Mouse (Mus musculus): Measurements from ENCODE around the gene Fah. TPM values are rescaled to one million over a fixed set of nuclear protein-coding genes. Genes with fewer than 3 reads are reported as not detected.

Fah gene
- 10 to 100 TPM; 17.3 to 20.8 TPM for total RNA-seq (2021)
- long read RNA-seq, experiment 1, transcript Fah-201 (14 exons, 1,585 nt) = major isoform, 6 of 9 reads
- long read RNA-seq, experiment 1, partial matches to known transcripts = 0 of 9 reads
- long read RNA-seq, experiment 1, other reads (novel, unspliced or antisense) = 3 of 9 reads
- long read RNA-seq, experiment 2, partial matches to known transcripts = 1 of 8 reads
- long read RNA-seq, experiment 2, other reads (novel, unspliced or antisense) = 3 of 8 reads

GRCm38 (mm10) chr7:84606293-84606749 is at the start of gene Fah:
TSS of gene Fah (minus strand) at chr7:84606722.
- Histone ChIP-seq H3K4me3 (peak within 1 kb of the TSS; percentile 75), H3K27ac (peak within 1 kb of the TSS; percentile 94)
- no peak; the same call in 1 of the 2 replicates for TF ChIP-seq CTCF (IDR thresholded peaks at IDR 0.05)
- intact Hi-C loops (cut with DNase I) = no loop called here
- DNase-seq (ENCODE audit: extremely low spot score in 1 of 2, low spot score in 2 of 2) = peak in 1 of 2 experiments; percentile 28

- DNase-seq (ENCODE audit: extremely low spot score in 1 of 2, low spot score in 2 of 2) = no peak
- no peak for TF ChIP-seq CTCF (IDR thresholded peaks at IDR 0.05)
- Histone ChIP-seq H3K27ac (no peak overlapping the region), H3K4me3 (no peak overlapping the region)
- intact Hi-C loops (cut with DNase I) = no loop called here
These were observed 46.2 kb upstream of the Fah start for GRCm38 (mm10) chr7:84652740-84653139.

GRCm38 (mm10) chr7:84651987-84652321 is 45.4 kb upstream of the Fah start:
- TF ChIP-seq CTCF (IDR thresholded peaks at IDR 0.05) = no peak
- Histone ChIP-seq H3K27ac (no peak overlapping the region), H3K4me3 (no peak overlapping the region)
- intact Hi-C loops (cut with DNase I) = no loop called here
- DNase-seq (ENCODE audit: extremely low spot score in 1 of 2, low spot score in 2 of 2) = no peak

- no peak for TF ChIP-seq CTCF (IDR thresholded peaks at IDR 0.05)
- no peak for DNase-seq (ENCODE audit: extremely low spot score in 1 of 2, low spot score in 2 of 2)
- no peak overlapping the region for H3K4me3 ChIP-seq
- intact Hi-C loops (cut with DNase I) = no loop called here
- no peak overlapping the region for H3K27ac ChIP-seq
These were observed 44.9 kb upstream of the Fah start for GRCm38 (mm10) chr7:84651303-84651986.

- no peak for DNase-seq (ENCODE audit: extremely low spot score in 1 of 2, low spot score in 2 of 2)
- no peak overlapping the region for H3K4me3 ChIP-seq
- H3K27ac ChIP-seq = no peak overlapping the region
- intact Hi-C loops (cut with DNase I) = no loop called here
- no peak for TF ChIP-seq CTCF (IDR thresholded peaks at IDR 0.05)
These were observed 42.5 kb upstream of the Fah start for GRCm38 (mm10) chr7:84649016-84649415.

GRCm38 (mm10) chr7:84646256-84646655 is 39.7 kb upstream of the Fah start:
- Histone ChIP-seq H3K4me3 (no peak overlapping the region), H3K27ac (no peak overlapping the region)
- intact Hi-C loops (cut with DNase I) = no loop called here
- DNase-seq (ENCODE audit: extremely low spot score in 1 of 2, low spot score in 2 of 2) = no peak
- no peak for TF ChIP-seq CTCF (IDR thresholded peaks at IDR 0.05)

GRCm38 (mm10) chr7:84643270-84643998 is 36.9 kb upstream of the Fah start:
- H3K4me3 ChIP-seq = no peak overlapping the region
- TF ChIP-seq CTCF (IDR thresholded peaks at IDR 0.05) = no peak
- no peak for DNase-seq (ENCODE audit: extremely low spot score in 1 of 2, low spot score in 2 of 2)
- intact Hi-C loops (cut with DNase I) = no loop called here
- no peak overlapping the region for H3K27ac ChIP-seq

GRCm38 (mm10) chr7:84642159-84642928 is 35.8 kb upstream of the Fah start:
- Histone ChIP-seq H3K27ac (no peak overlapping the region), H3K4me3 (no peak overlapping the region)
- DNase-seq (ENCODE audit: extremely low spot score in 1 of 2, low spot score in 2 of 2) = no peak
- intact Hi-C loops (cut with DNase I) = no loop called here
- TF ChIP-seq CTCF (IDR thresholded peaks at IDR 0.05) = no peak

- intact Hi-C loops (cut with DNase I) = no loop called here
- no peak for DNase-seq (ENCODE audit: extremely low spot score in 1 of 2, low spot score in 2 of 2)
- no peak for TF ChIP-seq CTCF (IDR thresholded peaks at IDR 0.05)
- Histone ChIP-seq H3K27ac (no peak overlapping the region), H3K4me3 (no peak overlapping the region)
These were observed 30.4 kb upstream of the Fah start for GRCm38 (mm10) chr7:84636939-84637338.

- intact Hi-C loops (cut with DNase I) = no loop called here
- DNase-seq (ENCODE audit: extremely low spot score in 1 of 2, low spot score in 2 of 2) = no peak
- no peak for TF ChIP-seq CTCF (IDR thresholded peaks at IDR 0.05)
- Histone ChIP-seq H3K27ac (no peak overlapping the region), H3K4me3 (no peak overlapping the region)
These were observed 25.4 kb upstream of the Fah start for GRCm38 (mm10) chr7:84631878-84632277.

- TF ChIP-seq CTCF (IDR thresholded peaks at IDR 0.05) = no peak
- Histone ChIP-seq H3K4me3 (no peak overlapping the region), H3K27ac (no peak overlapping the region)
- intact Hi-C loops (cut with DNase I) = no loop called here
- DNase-seq (ENCODE audit: extremely low spot score in 1 of 2, low spot score in 2 of 2) = no peak
These were observed 17.2 kb upstream of the Fah start for GRCm38 (mm10) chr7:84623718-84624117.

- DNase-seq (ENCODE audit: extremely low spot score in 1 of 2, low spot score in 2 of 2) = no peak
- intact Hi-C loops (cut with DNase I) = no loop called here
These were observed 14.4 kb upstream of the Fah start for GRCm38 (mm10) chr7:84620956-84621355.

More at GRCm38 (mm10) chr7:84620956-84621355, 14.4 kb upstream of the Fah start:
- Histone ChIP-seq H3K4me3 (no peak overlapping the region), H3K27ac (no peak overlapping the region)
- TF ChIP-seq CTCF (IDR thresholded peaks at IDR 0.05) = no peak

All from left cerebral cortex, adult 2 months (tissue).